15 mouse cellular contexts compared by ENCODE assay signal in the genomic region with DNA sequence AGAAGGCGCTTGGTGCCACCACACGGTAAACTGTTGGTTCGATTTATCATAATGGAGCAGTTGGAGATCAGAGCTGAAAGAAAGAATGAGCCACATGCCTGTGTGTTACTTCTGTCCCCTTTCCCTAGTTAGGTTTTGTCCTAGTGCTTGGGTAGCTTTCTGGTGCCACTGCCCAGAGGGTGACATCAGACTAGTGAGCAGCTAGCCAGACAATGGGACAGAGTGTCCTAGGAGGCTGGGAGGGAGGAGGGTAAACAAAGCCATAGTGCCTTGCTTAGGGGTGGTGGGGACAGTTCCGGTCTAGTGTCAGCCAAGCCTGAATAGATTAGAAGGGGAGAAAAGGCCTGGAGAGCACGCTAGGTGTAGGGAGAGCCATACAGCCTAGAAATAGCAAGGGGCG. TPM values are rescaled to one million over a fixed set of nuclear protein-coding genes. Genes with fewer than 3 reads are reported as not detected.
DNase-seq lines count a peak whose midpoint lies in the region; ATAC-seq and TF ChIP-seq lines count a peak whose summit lies in the region.
"Had no signal": no experiment of that assay in that cellular context is flagged by ENCODE, and none has a peak within 500 bp of the region (broad histone marks: within the 10 kb centered on the region; RNA-seq: fewer than 3 reads in every experiment).

No protein-coding gene starts in this region.

- intact Hi-C loops in heart, adult 2 months (cut with DNase I) = no loop called here
- intact Hi-C loops in heart, postnatal 25 days (cut with DNase I) = no loop called here

- H3K79me2 ChIP-seq in heart, adult 2 months (replicated peaks; ENCODE audit: control insufficient read depth, insufficient read depth, low read length) = no peaks in the 10 kb centered on the region

- DNase-seq in heart, adult 2 months = peak; percentile 46 to 71
- no peak for DNase-seq in heart, postnatal 25 days (ENCODE audit: low spot score)
- no peak for DNase-seq in midbrain, embryonic 10.5 days (ENCODE audit: low spot score)
- no peak for DNase-seq in heart, embryonic 10.5 days (ENCODE audit: low spot score)
- DNase-seq in limb, embryonic 10.5 days (ENCODE audit: low spot score) = no peak
- DNase-seq: adrenal gland, adult 8-10 months; kidney, postnatal 4 days; lung, embryonic 14.5 days had no signal

- H3K4me3 ChIP-seq in heart, adult 2 months = no peak overlapping the region
- H3K4me3 ChIP-seq in midbrain, embryonic 10.5 days = no peak overlapping the region
- no peak overlapping the region for H3K4me3 ChIP-seq in midbrain, embryonic 13.5 days (replicated peaks)
- H3K4me3 ChIP-seq in heart, embryonic 10.5 days = no peak overlapping the region
- no peak overlapping the region for H3K4me3 ChIP-seq in limb, embryonic 10.5 days
- H3K4me3 ChIP-seq in kidney, embryonic 15.5 days (replicated peaks) = no peak overlapping the region
- H3K4me3 ChIP-seq: limb, embryonic 12.5 days; midbrain, embryonic 15.5 days had no signal

- peaks cover 17% of the 10 kb centered on the region for H3K4me1 ChIP-seq in heart, adult 2 months (ENCODE audit: control insufficient read depth, insufficient read depth, low read length)
- peaks cover 42% of the 10 kb centered on the region for H3K4me1 ChIP-seq in midbrain, embryonic 10.5 days
- H3K4me1 ChIP-seq in midbrain, embryonic 13.5 days (replicated peaks) = peaks cover 13% of the 10 kb centered on the region
- H3K4me1 ChIP-seq in heart, embryonic 10.5 days = peaks cover 67% of the 10 kb centered on the region
- peaks cover 24% of the 10 kb centered on the region for H3K4me1 ChIP-seq in limb, embryonic 10.5 days
- peaks cover 13% of the 10 kb centered on the region for H3K4me1 ChIP-seq in kidney, embryonic 15.5 days

- H3K9ac ChIP-seq in heart, adult 2 months (ENCODE audit: low read depth, low read length) = peak overlapping the region; percentile 37; the same call in 1 of the 2 replicates
- H3K9ac ChIP-seq in midbrain, embryonic 13.5 days (replicated peaks) = no peak overlapping the region
- H3K9ac ChIP-seq in kidney, embryonic 15.5 days = no peak overlapping the region
- H3K9ac ChIP-seq: limb, embryonic 12.5 days; lung, embryonic 14.5 days; midbrain, embryonic 15.5 days had no signal

- no peak for ATAC-seq in midbrain, embryonic 13.5 days
- no peak for ATAC-seq in kidney, embryonic 15.5 days (replicated peaks; ENCODE audit: low FRiP score)
- ATAC-seq: intestine, postnatal 0 days; midbrain, embryonic 15.5 days; Patski had no signal

- peak overlapping the region; percentile 89 for H3K27ac ChIP-seq in heart, adult 2 months
- H3K27ac ChIP-seq in midbrain, embryonic 10.5 days (replicated peaks) = peak overlapping the region; percentile 80
- no peak overlapping the region for H3K27ac ChIP-seq in midbrain, embryonic 13.5 days
- H3K27ac ChIP-seq in heart, embryonic 10.5 days = peak overlapping the region; percentile 72
- H3K27ac ChIP-seq in limb, embryonic 10.5 days = peak overlapping the region; percentile 8; the same call in 1 of the 2 replicates
- no peak overlapping the region for H3K27ac ChIP-seq in kidney, embryonic 15.5 days
- H3K27ac ChIP-seq: limb, embryonic 12.5 days; midbrain, embryonic 15.5 days had no signal

- no peak overlapping the region for H3K4me2 ChIP-seq in midbrain, embryonic 13.5 days (replicated peaks)
- no peak overlapping the region for H3K4me2 ChIP-seq in kidney, embryonic 15.5 days
- H3K4me2 ChIP-seq: limb, embryonic 12.5 days; lung, embryonic 14.5 days; midbrain, embryonic 15.5 days had no signal

- H3K36me3 ChIP-seq in heart, adult 2 months (ENCODE audit: control insufficient read depth, insufficient read depth, low read length) = no peaks in the 10 kb centered on the region
- no peaks in the 10 kb centered on the region for H3K36me3 ChIP-seq in midbrain, embryonic 10.5 days
- H3K36me3 ChIP-seq in midbrain, embryonic 13.5 days = no peaks in the 10 kb centered on the region
- H3K36me3 ChIP-seq in heart, embryonic 10.5 days = no peaks in the 10 kb centered on the region
- H3K36me3 ChIP-seq in limb, embryonic 10.5 days = peaks cover 3% of the 10 kb centered on the region; the same call in 1 of the 2 replicates
- no peaks in the 10 kb centered on the region for H3K36me3 ChIP-seq in kidney, embryonic 15.5 days
- H3K36me3 ChIP-seq: midbrain, embryonic 15.5 days had no signal

- no peaks in the 10 kb centered on the region for H3K9me3 ChIP-seq in midbrain, embryonic 10.5 days (replicated peaks)
- H3K9me3 ChIP-seq in midbrain, embryonic 13.5 days = no peaks in the 10 kb centered on the region
- no peaks in the 10 kb centered on the region for H3K9me3 ChIP-seq in heart, embryonic 10.5 days
- H3K9me3 ChIP-seq in limb, embryonic 10.5 days (replicated peaks) = no peaks in the 10 kb centered on the region
- no peaks in the 10 kb centered on the region for H3K9me3 ChIP-seq in kidney, embryonic 15.5 days (replicated peaks)
- H3K9me3 ChIP-seq: limb, embryonic 12.5 days; midbrain, embryonic 15.5 days had no signal

- no peaks in the 10 kb centered on the region for H3K27me3 ChIP-seq in heart, adult 2 months (ENCODE audit: control insufficient read depth, insufficient read depth, low read length)
- H3K27me3 ChIP-seq in midbrain, embryonic 10.5 days (ENCODE audit: low read depth, poor library complexity, severe bottlenecking) = no peaks in the 10 kb centered on the region
- H3K27me3 ChIP-seq in midbrain, embryonic 13.5 days = no peaks in the 10 kb centered on the region
- H3K27me3 ChIP-seq in heart, embryonic 10.5 days (ENCODE audit: insufficient read depth, poor library complexity, severe bottlenecking) = no peaks in the 10 kb centered on the region
- no peaks in the 10 kb centered on the region for H3K27me3 ChIP-seq in limb, embryonic 10.5 days (ENCODE audit: low read depth, poor library complexity, severe bottlenecking)
- no peaks in the 10 kb centered on the region; the same call in 1 of the 2 replicates for H3K27me3 ChIP-seq in kidney, embryonic 15.5 days
- H3K27me3 ChIP-seq: limb, embryonic 12.5 days; midbrain, embryonic 15.5 days; Patski had no signal

- TF ChIP-seq POLR2A in heart, adult 2 months (IDR thresholded peaks at IDR 0.05; ENCODE audit: insufficient read depth, low read depth, low read length) = no peak

- 50% methylated on average over 6 of the region's 6 CpGs for WGBS in heart, adult 2 months
- WGBS in midbrain, embryonic 10.5 days = 61% methylated on average over 6 of the region's 6 CpGs
- 57% methylated on average over 6 of the region's 6 CpGs for WGBS in midbrain, embryonic 13.5 days
- WGBS in heart, embryonic 10.5 days = 66% methylated on average over 6 of the region's 6 CpGs
- 80% methylated on average over 6 of the region's 6 CpGs for whole genome bisulfite sequencing in limb, embryonic 10.5 days
- WGBS in kidney, embryonic 15.5 days = 86% methylated on average over 6 of the region's 6 CpGs

- no peak for TF ChIP-seq CTCF in heart, adult 2 months (IDR thresholded peaks at IDR 0.05)

- peak; percentile 95 for TF ChIP-seq EP300 in heart, adult 2 months (IDR thresholded peaks at IDR 0.05; ENCODE audit: insufficient read depth, low read depth, low read length)

RNA-seq across cellular contexts. Expression of gene Wfikkn2, which starts 12.4 kb away (rescaled TPM):
- total RNA-seq in heart, adult 2 months (2021) = 1 to 10 TPM; 4.3 to 6.3 TPM
- 4.5 and 4.6 TPM in 2 replicates for polyA plus RNA-seq in heart, adult 2 months (2012; rRNA removed)
- total RNA-seq in heart, postnatal 25 days (2021) = 1 to 10 TPM; 2.3 to 3.1 TPM
- polyA plus RNA-seq in midbrain, embryonic 10.5 days (2016; fragmentation: Nextera tagmentation; extraction: Ambion mirVana) = 0.27 and 0.99 TPM in 2 replicates
- polyA plus RNA-seq in midbrain, embryonic 13.5 days (2015; fragmentation: Nextera tagmentation; extraction: Ambion mirVana) = 2.9 and 3.4 TPM in 2 replicates
- 0.59 and 1.7 TPM in 2 replicates for polyA plus RNA-seq in heart, embryonic 10.5 days (2016; fragmentation: Nextera tagmentation; extraction: Ambion mirVana)
- polyA plus RNA-seq in limb, embryonic 10.5 days (2016; fragmentation: Nextera tagmentation; extraction: Ambion mirVana) = 1.6 and 7.9 TPM in 2 replicates
- polyA plus RNA-seq in kidney, embryonic 15.5 days (2015; fragmentation: Nextera tagmentation; extraction: Ambion mirVana) = 2.4 and 3.4 TPM in 2 replicates

RNA-seq across cellular contexts. Expression of gene Tob1, which starts 22.2 kb away (rescaled TPM):
- total RNA-seq in heart, adult 2 months (2021) = 10 to 100 TPM; 47.6 to 55.1 TPM
- 29.0 and 33.1 TPM in 2 replicates for polyA plus RNA-seq in heart, adult 2 months (2012; rRNA removed)
- total RNA-seq in heart, postnatal 25 days (2021) = 10 to 100 TPM; 57.2 to 60.6 TPM
- polyA plus RNA-seq in midbrain, embryonic 10.5 days (2016; fragmentation: Nextera tagmentation; extraction: Ambion mirVana) = 18.4 and 21.6 TPM in 2 replicates
- polyA plus RNA-seq in midbrain, embryonic 13.5 days (2015; fragmentation: Nextera tagmentation; extraction: Ambion mirVana) = 33.0 and 33.2 TPM in 2 replicates
- polyA plus RNA-seq in heart, embryonic 10.5 days (2016; fragmentation: Nextera tagmentation; extraction: Ambion mirVana) = 18.5 and 21.7 TPM in 2 replicates
- polyA plus RNA-seq in limb, embryonic 10.5 days (2016; fragmentation: Nextera tagmentation; extraction: Ambion mirVana) = 15.0 and 22.5 TPM in 2 replicates
- polyA plus RNA-seq in kidney, embryonic 15.5 days (2015; fragmentation: Nextera tagmentation; extraction: Ambion mirVana) = 36.6 and 40.8 TPM in 2 replicates

RNA-seq across cellular contexts. Expression of gene Gm21885, which starts 48.3 kb away (rescaled TPM):
- under 1 TPM; 0.30 to 0.44 TPM for total RNA-seq in heart, adult 2 months (2021)
- not detected in 2 replicates for polyA plus RNA-seq in heart, adult 2 months (2012; rRNA removed)
- total RNA-seq in heart, postnatal 25 days (2021) = not detected
- not detected in 2 replicates for polyA plus RNA-seq in midbrain, embryonic 10.5 days (2016; fragmentation: Nextera tagmentation; extraction: Ambion mirVana)
- polyA plus RNA-seq in midbrain, embryonic 13.5 days (2015; fragmentation: Nextera tagmentation; extraction: Ambion mirVana) = 0.54 TPM in 1 of 2 replicates, not detected in the other
- polyA plus RNA-seq in heart, embryonic 10.5 days (2016; fragmentation: Nextera tagmentation; extraction: Ambion mirVana) = 0.18 TPM in 1 of 2 replicates, not detected in the other
- polyA plus RNA-seq in limb, embryonic 10.5 days (2016; fragmentation: Nextera tagmentation; extraction: Ambion mirVana) = not detected in 2 replicates
- polyA plus RNA-seq in kidney, embryonic 15.5 days (2015; fragmentation: Nextera tagmentation; extraction: Ambion mirVana) = not detected in 2 replicates
- total RNA-seq: adrenal gland, adult 8-10 months had no signal
- polyA plus RNA-seq: limb, embryonic 12.5 days; neural tube, embryonic 11.5 days; Patski had no signal

Comparison
In these comparisons a context has a peak if more than half of its experiments do, and no peak if none do; other contexts are left out.
1. DNase-seq: peak in heart, adult 2 months (2 of 2); none in heart, postnatal 25 days (single experiment), midbrain, embryonic 10.5 days (single experiment), heart, embryonic 10.5 days (single experiment) and limb, embryonic 10.5 days (single experiment).
2. H3K27ac ChIP-seq: peak in heart, adult 2 months (single experiment), midbrain, embryonic 10.5 days (single experiment), heart, embryonic 10.5 days (single experiment) and limb, embryonic 10.5 days (single experiment); none in midbrain, embryonic 13.5 days (single experiment) and kidney, embryonic 15.5 days (single experiment).